Mouse (Mus musculus) neural tube, embryonic 12.5 days (tissue): ENCODE data around the gene Gm5089. TPM values are rescaled to one million over a fixed set of nuclear protein-coding genes. Genes with fewer than 3 reads are reported as not detected.
A peak's percentile ranks its signal among the peaks of the same experiment; 100 is the strongest.

Experiments
- ATAC-seq: fragments of 200-750 bp; cut with Nextera tagmentation; 2 replicates; pipeline ENCODE4 v1.8.0; 2017; ENCODE audit warnings: low read depth, mild to moderate bottlenecking, moderate TSS enrichment, moderate library complexity; ENCODE audit not compliant: low FRiP score
- H3K27ac ChIP-seq: fragments of 300-500 bp; sonication (generic); 2 replicates; pipeline ENCODE4 v1.5.1; 2016
- H3K27me3 ChIP-seq: fragments of 300-500 bp; sonication (generic); replicated peaks from 2 replicates; pipeline ENCODE4 v1.6.1; 2016; ENCODE audit warnings: mild to moderate bottlenecking
- H3K36me3 ChIP-seq: fragments of 300-500 bp; sonication (generic); 2 replicates; pipeline ENCODE4 v1.6.1; 2016; ENCODE audit warnings: mild to moderate bottlenecking
- H3K4me1 ChIP-seq: fragments of 300-500 bp; sonication (generic); 2 replicates; pipeline ENCODE4 v1.6.1; 2016
- H3K4me2 ChIP-seq: fragments of 300-500 bp; sonication (generic); replicated peaks from 2 replicates; pipeline ENCODE4 v1.6.1; 2016; ENCODE audit warnings: mild to moderate bottlenecking
- H3K4me3 ChIP-seq: fragments of 300-500 bp; sonication (generic); 2 replicates; pipeline ENCODE4 v1.5.1; 2016
- H3K9ac ChIP-seq: fragments of 300-500 bp; sonication (generic); 2 replicates; pipeline ENCODE4 v1.6.1; 2016; ENCODE audit warnings: mild to moderate bottlenecking
- H3K9me3 ChIP-seq: fragments of 300-500 bp; sonication (generic); 2 replicates; pipeline ENCODE4 v1.6.1; 2016; ENCODE audit warnings: mild to moderate bottlenecking
- WGBS: fragments of 180-500 bp; shearing (Covaris S2); methylation state at CpG from one replicate; pipeline ENCODE4 v1.1.7; 2016; 5-methylcytosine and 5-hydroxymethylcytosine counted together
- polyA plus RNA-seq: library from polyadenylated mRNA; unstranded; fragments of >200 nt; fragmentation: Nextera tagmentation; extraction: Ambion mirVana; gene quantifications from 2 replicates; pipeline ENCODE4 v1.2.1, GENCODE M21; 2016

Gene Gm5089
- polyA plus RNA-seq, 1 experiment from 2014 or later, result 1.3 TPM

DNA sequence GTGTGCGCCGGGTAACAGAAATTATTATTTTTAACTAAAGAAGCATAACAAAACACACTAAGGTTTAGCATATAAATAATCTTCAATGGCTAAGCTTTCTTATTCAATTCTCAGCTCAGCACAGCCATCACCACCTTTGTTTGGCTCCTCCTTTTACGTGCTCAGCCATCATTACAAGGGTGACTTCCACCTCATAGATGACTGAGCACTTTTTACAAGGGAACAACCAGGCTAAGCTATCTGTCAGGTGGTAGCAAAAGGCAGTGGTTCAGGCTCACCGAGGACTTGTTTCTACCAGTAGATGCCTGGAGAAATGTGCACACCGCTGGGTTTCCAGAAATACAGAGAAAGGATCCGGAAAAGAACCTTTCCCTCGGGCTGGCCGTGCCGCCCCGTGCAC lies 16.9 kb downstream of the Gm5089 start:
- no peak for ATAC-seq
- WGBS, result 87% methylated on average over 10 of the region's 10 CpGs

GRCm38 (mm10) chr14:122432558-122432957 lies 18.4 kb downstream of the Gm5089 start:
- H3K36me3 ChIP-seq, result no peaks in the 10 kb centered on the region

More for the DNA sequence above, 16.9 kb downstream of the Gm5089 start:
- Histone ChIP-seq H3K36me3 (no peaks in the 10 kb centered on the region), H3K27me3 (peaks cover 5% of the 10 kb centered on the region; the same call in 1 of the 2 replicates), H3K9me3 (no peaks in the 10 kb centered on the region), H3K4me2 (no peak overlapping the region), H3K4me3 (no peak overlapping the region), H3K4me1 (no peaks in the 10 kb centered on the region), H3K27ac (no peak overlapping the region), H3K9ac (no peak overlapping the region)

GRCm38 (mm10) chr14:122427654-122428053 lies 23.3 kb downstream of the Gm5089 start:
- WGBS, result 36% methylated on average over 3 of the region's 3 CpGs
- H3K9me3 ChIP-seq, result no peaks in the 10 kb centered on the region
- peak; percentile 68 for ATAC-seq
- H3K4me3 ChIP-seq, result no peak overlapping the region
- no peaks in the 10 kb centered on the region for H3K27me3 ChIP-seq
- H3K4me2 ChIP-seq, result no peak overlapping the region
- H3K36me3 ChIP-seq, result no peaks in the 10 kb centered on the region
- no peak overlapping the region for H3K27ac ChIP-seq
- H3K9ac ChIP-seq, result no peak overlapping the region
- H3K4me1 ChIP-seq, result peaks cover 21% of the 10 kb centered on the region

More at GRCm38 (mm10) chr14:122432558-122432957, 18.4 kb downstream of the Gm5089 start:
- Histone ChIP-seq H3K27me3 (peaks cover 5% of the 10 kb centered on the region; the same call in 1 of the 2 replicates), H3K4me3 (no peak overlapping the region), H3K9ac (no peak overlapping the region), H3K9me3 (no peaks in the 10 kb centered on the region), H3K27ac (no peak overlapping the region), H3K4me2 (no peak overlapping the region), H3K4me1 (peaks cover 5% of the 10 kb centered on the region; the same call in 1 of the 2 replicates)
- no peak for ATAC-seq
- 74% methylated on average over 3 of the region's 3 CpGs for WGBS

DNA sequence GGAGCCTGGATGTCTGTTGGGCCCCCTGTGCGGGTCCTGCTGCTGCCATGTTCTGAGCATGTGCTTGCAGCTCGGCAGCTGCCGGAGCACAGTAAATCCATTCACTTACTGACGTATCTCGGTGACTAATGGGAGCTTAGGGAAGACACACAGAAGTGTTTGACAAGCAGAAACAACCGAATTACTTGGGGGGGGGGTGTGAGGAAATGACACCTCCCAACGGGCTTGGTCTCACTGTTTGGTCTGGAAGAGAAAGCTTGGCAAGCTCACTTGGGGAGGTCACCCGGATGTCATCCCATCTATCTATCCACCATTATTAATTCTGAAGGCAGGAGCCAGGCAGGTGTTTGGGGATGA lies 23.7 kb downstream of the Gm5089 start:
- peaks cover 21% of the 10 kb centered on the region for H3K4me1 ChIP-seq
- H3K27me3 ChIP-seq, result no peaks in the 10 kb centered on the region
- H3K9ac ChIP-seq, result no peak overlapping the region
- ATAC-seq, result peak; percentile 87
- no peaks in the 10 kb centered on the region for H3K9me3 ChIP-seq
- 0 out of 2 replicates have a peak overlapping the region, but pooled peaks have one; percentile 12 for H3K4me2 ChIP-seq
- 24% methylated on average over 8 of the region's 8 CpGs for WGBS
- H3K4me3 ChIP-seq, result no peak overlapping the region
- H3K27ac ChIP-seq, result 0 out of 2 replicates have a peak overlapping the region, but pooled peaks have one; percentile 15
- no peaks in the 10 kb centered on the region for H3K36me3 ChIP-seq

DNA sequence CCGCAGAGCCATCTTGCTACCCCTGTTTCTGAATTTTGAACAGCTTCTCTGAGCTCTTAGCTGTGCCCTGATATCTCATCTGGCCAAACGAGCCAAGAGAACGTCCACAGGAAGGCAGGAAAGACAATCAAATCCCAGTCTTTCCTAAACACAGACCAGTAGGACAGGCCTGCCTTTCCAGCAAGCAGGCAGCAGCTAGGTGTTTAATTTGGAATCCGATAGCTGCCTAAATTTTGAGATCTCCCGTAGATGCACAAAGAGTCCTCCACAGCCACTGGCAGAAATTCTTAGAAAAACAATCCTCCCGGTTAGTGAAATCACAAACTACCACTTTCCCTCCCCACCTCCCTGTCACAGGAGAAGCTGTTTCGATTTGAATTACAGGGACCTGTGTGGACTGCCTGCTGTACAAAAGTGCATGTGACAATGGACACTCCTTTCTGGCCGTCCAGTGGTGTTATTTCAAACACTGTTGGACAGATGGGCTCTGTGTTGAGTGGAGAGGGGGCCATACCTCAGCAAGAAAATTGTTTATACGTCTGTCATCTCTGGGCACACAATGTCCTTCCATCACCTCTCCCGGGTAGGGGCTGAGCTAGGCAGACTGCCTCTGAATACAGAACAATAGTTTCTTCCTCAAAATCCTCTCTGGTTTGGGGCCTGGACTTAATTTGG lies 24.2 kb downstream of the Gm5089 start:
- Histone ChIP-seq H3K27me3 (no peaks in the 10 kb centered on the region), H3K4me1 (peaks cover 21% of the 10 kb centered on the region), H3K9ac (no peak overlapping the region), H3K27ac (0 out of 2 replicates have a peak overlapping the region, but pooled peaks have one; percentile 15), H3K4me2 (0 out of 2 replicates have a peak overlapping the region, but pooled peaks have one; percentile 12), H3K4me3 (no peak overlapping the region), H3K36me3 (no peaks in the 10 kb centered on the region), H3K9me3 (no peaks in the 10 kb centered on the region)
- peak; percentile 19; the same call in 1 of the 2 replicates for ATAC-seq
- WGBS, result 47% methylated on average over 10 of the region's 10 CpGs

DNA sequence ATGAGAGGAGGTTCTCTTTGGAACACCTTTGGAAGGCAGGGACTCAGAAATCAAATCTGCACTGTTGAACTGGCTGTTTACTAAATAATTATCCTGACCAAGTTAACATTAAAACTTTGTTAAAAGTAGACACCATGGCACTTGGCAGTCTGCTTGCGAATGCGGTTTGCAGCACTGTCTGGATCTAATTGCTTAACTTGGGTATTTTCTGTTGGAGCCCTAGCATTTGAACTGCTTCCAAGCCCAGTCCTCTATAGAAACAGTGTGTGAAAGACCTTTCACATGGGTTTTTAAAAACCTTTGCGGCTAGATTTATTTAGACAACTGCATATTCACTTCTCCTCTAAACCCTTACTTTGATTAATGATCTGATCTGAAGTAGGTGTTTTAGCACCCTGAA lies 26.5 kb downstream of the Gm5089 start:
- Histone ChIP-seq H3K27me3 (no peaks in the 10 kb centered on the region), H3K9ac (no peak overlapping the region), H3K36me3 (no peaks in the 10 kb centered on the region), H3K4me2 (no peak overlapping the region), H3K27ac (no peak overlapping the region), H3K4me1 (peaks cover 21% of the 10 kb centered on the region), H3K4me3 (no peak overlapping the region), H3K9me3 (no peaks in the 10 kb centered on the region)
- no peak for ATAC-seq
- 73% methylated on average over 3 of the region's 3 CpGs for WGBS

- Histone ChIP-seq H3K9ac (no peak overlapping the region), H3K4me1 (peaks cover 9% of the 10 kb centered on the region; the same call in 1 of the 2 replicates), H3K9me3 (no peaks in the 10 kb centered on the region), H3K4me2 (no peak overlapping the region), H3K27me3 (0 out of 2 replicates have a peak, but pooled peaks cover 2% of the 10 kb centered on the region), H3K27ac (no peak overlapping the region), H3K36me3 (no peaks in the 10 kb centered on the region), H3K4me3 (no peak overlapping the region)
- WGBS, result 11% methylated on average over 4 of the region's 4 CpGs
- no peak for ATAC-seq
Measured at GRCm38 (mm10) chr14:122416166-122416771, 34.6 kb downstream of the Gm5089 start.

- H3K36me3 ChIP-seq, result no peaks in the 10 kb centered on the region
- 91% methylated on average over 2 of the region's 2 CpGs for WGBS
- ATAC-seq, result no peak
- H3K4me1 ChIP-seq, result peaks cover 9% of the 10 kb centered on the region; the same call in 1 of the 2 replicates
- H3K9ac ChIP-seq, result no peak overlapping the region
- no peak overlapping the region for H3K4me2 ChIP-seq
- no peak overlapping the region for H3K27ac ChIP-seq
- no peaks in the 10 kb centered on the region for H3K9me3 ChIP-seq
- no peak overlapping the region for H3K4me3 ChIP-seq
- H3K27me3 ChIP-seq, result peaks cover 12% of the 10 kb centered on the region; the same call in 1 of the 2 replicates
Measured at GRCm38 (mm10) chr14:122414786-122415185, 36.1 kb downstream of the Gm5089 start.

DNA sequence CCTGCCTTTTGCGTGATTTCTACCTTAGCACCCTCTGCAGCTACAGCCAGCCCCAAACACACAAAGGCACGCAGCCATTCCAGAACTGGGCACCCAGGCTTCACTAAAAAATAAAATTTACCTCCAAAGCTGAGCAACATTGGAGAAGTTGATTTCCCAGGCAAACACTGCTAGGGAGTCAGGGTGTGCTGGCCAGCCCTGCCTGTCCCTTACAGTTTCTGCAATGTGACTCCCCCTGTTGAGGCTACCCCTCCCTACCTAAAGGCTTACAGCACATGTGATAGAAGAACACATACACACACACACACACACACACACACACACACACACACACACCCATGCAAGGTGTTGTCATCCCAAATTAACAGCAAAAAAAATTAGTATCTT lies 37.4 kb downstream of the Gm5089 start:
- H3K27me3 ChIP-seq, result peaks cover 21% of the 10 kb centered on the region; the same call in 1 of the 2 replicates
- no peak for ATAC-seq
- WGBS, result 89% methylated on average over 2 of the region's 2 CpGs

GRCm38 (mm10) chr14:122412841-122413541 lies 37.9 kb downstream of the Gm5089 start:
- WGBS, result 62% methylated on average over 2 of the region's 2 CpGs
- peaks cover 26% of the 10 kb centered on the region for H3K27me3 ChIP-seq

More for the DNA sequence above, 37.4 kb downstream of the Gm5089 start:
- Histone ChIP-seq H3K4me1 (peaks cover 9% of the 10 kb centered on the region; the same call in 1 of the 2 replicates), H3K27ac (no peak overlapping the region), H3K9me3 (no peaks in the 10 kb centered on the region), H3K9ac (no peak overlapping the region), H3K36me3 (no peaks in the 10 kb centered on the region), H3K4me3 (no peak overlapping the region), H3K4me2 (no peak overlapping the region)

DNA sequence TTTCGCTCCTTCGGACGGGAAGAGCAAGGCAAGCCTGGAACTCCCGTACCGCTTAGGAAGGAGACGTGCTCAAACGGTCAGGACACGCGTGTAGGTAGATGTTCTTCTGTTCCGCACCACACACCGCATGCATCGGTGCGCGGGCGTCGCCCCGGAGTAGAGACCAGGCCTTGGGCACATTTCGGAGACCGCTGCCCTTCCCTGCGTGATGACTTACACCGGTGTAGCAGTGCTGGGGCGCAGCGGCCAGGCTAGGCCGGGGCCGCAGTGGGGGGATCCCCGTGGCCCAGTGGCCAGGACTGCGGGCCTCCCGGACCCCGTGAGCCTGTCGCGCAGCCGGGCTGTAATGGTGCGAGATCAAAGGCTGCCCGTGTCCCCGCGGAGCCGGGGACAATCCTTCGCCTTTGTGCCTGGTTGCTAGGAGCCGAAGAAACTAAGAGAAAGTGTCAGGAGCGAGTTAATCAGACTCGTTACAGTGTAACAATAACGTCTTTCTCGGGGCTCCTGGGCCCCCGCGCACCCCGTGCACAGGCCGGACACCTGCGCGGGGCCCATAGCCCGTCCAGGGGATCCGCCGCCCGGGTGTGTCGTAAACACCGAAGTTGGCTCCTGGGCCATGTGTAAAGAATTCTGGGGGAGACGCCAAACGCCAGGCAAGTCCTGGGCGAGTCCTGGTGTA lies 44.2 kb downstream of the Gm5089 start:
- peak overlapping the region; percentile 79 for H3K4me2 ChIP-seq
- no peaks in the 10 kb centered on the region for H3K9me3 ChIP-seq
- peak overlapping the region; percentile 38; the same call in 1 of the 2 replicates for H3K27ac ChIP-seq
- under 1% methylated on average over 58 of the region's 58 CpGs for WGBS
- peaks cover 38% of the 10 kb centered on the region for H3K4me1 ChIP-seq
- peak overlapping the region; percentile 36 for H3K4me3 ChIP-seq
- H3K9ac ChIP-seq, result peak overlapping the region; percentile 42
- ATAC-seq, result peak; percentile 76
- no peaks in the 10 kb centered on the region for H3K36me3 ChIP-seq
- peaks cover 63% of the 10 kb centered on the region for H3K27me3 ChIP-seq

More at GRCm38 (mm10) chr14:122412841-122413541, 37.9 kb downstream of the Gm5089 start:
- Histone ChIP-seq H3K27ac (no peak overlapping the region), H3K4me2 (no peak overlapping the region), H3K9me3 (no peaks in the 10 kb centered on the region), H3K9ac (no peak overlapping the region), H3K36me3 (no peaks in the 10 kb centered on the region), H3K4me3 (no peak overlapping the region), H3K4me1 (peaks cover 9% of the 10 kb centered on the region; the same call in 1 of the 2 replicates)
- no peak for ATAC-seq
